Mouse (Mus musculus) hindbrain, embryonic 14.5 days (tissue): Measurements from ENCODE around the gene Flad1. TPM values are rescaled to one million over a fixed set of nuclear protein-coding genes. Genes with fewer than 3 reads are reported as not detected.
A peak's percentile ranks its signal among the peaks of the same experiment; 100 is the strongest.

Experiments
- ATAC-seq: fragments of 200-750 bp; cut with Nextera tagmentation; 2 replicates; pipeline ENCODE4 v1.8.0; 2017; ENCODE audit warnings: moderate number of reproducible peaks, mild to moderate bottlenecking, moderate TSS enrichment, moderate library complexity; ENCODE audit not compliant: low FRiP score
- DNase-seq: peaks from one replicate; pipeline ENCODE4 v3.0.0-alpha.2; 2015; ENCODE audit warnings: low spot score
- H3K27ac ChIP-seq: fragments of 300-500 bp; sonication (generic); 2 replicates; pipeline ENCODE4 v1.5.1; 2014; ENCODE audit warnings: mild to moderate bottlenecking, moderate library complexity
- H3K27me3 ChIP-seq: fragments of 300-500 bp; sonication (generic); 2 replicates; pipeline ENCODE4 v1.6.1; 2014; ENCODE audit warnings: mild to moderate bottlenecking, low read length, mixed read lengths; ENCODE audit not compliant: control insufficient read depth, insufficient read depth
- H3K36me3 ChIP-seq: fragments of 300-500 bp; sonication (generic); replicated peaks from 2 replicates; pipeline ENCODE4 v1.6.1; 2014; ENCODE audit not compliant: control insufficient read depth, insufficient read depth
- H3K4me1 ChIP-seq: fragments of 300-500 bp; sonication (generic); replicated peaks from 2 replicates; pipeline ENCODE4 v1.6.1; 2014; ENCODE audit warnings: antibody characterized with exemption, low read length, mixed read lengths; ENCODE audit not compliant: control insufficient read depth, insufficient read depth
- H3K4me2 ChIP-seq: fragments of 300-500 bp; sonication (generic); replicated peaks from 2 replicates; pipeline ENCODE4 v1.6.1; 2014; ENCODE audit warnings: mild to moderate bottlenecking, moderate library complexity
- H3K4me3 ChIP-seq: fragments of 300-500 bp; sonication (generic); replicated peaks from 2 replicates; pipeline ENCODE4 v1.5.1; 2014; ENCODE audit warnings: mild to moderate bottlenecking, low read length
- H3K9ac ChIP-seq: fragments of 300-500 bp; sonication (generic); 2 replicates; pipeline ENCODE4 v1.6.1; 2014
- H3K9me3 ChIP-seq: fragments of 300-500 bp; sonication (generic); 2 replicates; pipeline ENCODE4 v1.6.1; 2016; ENCODE audit warnings: low read length; ENCODE audit not compliant: control insufficient read depth
- WGBS: fragments of 180-500 bp; shearing (Covaris S2); extraction: QIAGEN DNeasy Blood & Tissue Kit; methylation state at CpG from one replicate; pipeline ENCODE4 v1.1.7; 2014; 5-methylcytosine and 5-hydroxymethylcytosine counted together
- polyA plus RNA-seq: library from polyadenylated mRNA; unstranded; fragments of >200 nt; fragmentation: Nextera tagmentation; extraction: Ambion mirVana; gene quantifications from 2 replicates; pipeline ENCODE4 v1.2.1, GENCODE M21; 2014

The Flad1 gene
- polyA plus RNA-seq, 1 experiment from 2014 or later = 30.8 TPM

- WGBS = 84% methylated on average over 11 of the region's 11 CpGs
- ATAC-seq (no peak), DNase-seq (no peak)
Observed at GRCm38 (mm10) chr3:89381233-89381632, 30.4 kb downstream of the Flad1 start.

GRCm38 (mm10) chr3:89380711-89381110 lies 31.0 kb downstream of the Flad1 start:
- Histone ChIP-seq H3K9me3 (no peaks in the 10 kb centered on the region), H3K4me1 (peaks cover 14% of the 10 kb centered on the region), H3K9ac (no peak overlapping the region), H3K4me2 (no peak overlapping the region), H3K4me3 (no peak overlapping the region), H3K36me3 (no peaks in the 10 kb centered on the region), H3K27me3 (no peaks in the 10 kb centered on the region), H3K27ac (no peak overlapping the region)
- WGBS = 96% methylated on average over 18 of the region's 18 CpGs
- ATAC-seq (no peak), DNase-seq (no peak)

More at GRCm38 (mm10) chr3:89381233-89381632, 30.4 kb downstream of the Flad1 start:
- no peaks in the 10 kb centered on the region for H3K27me3 ChIP-seq
- H3K4me2 ChIP-seq = no peak overlapping the region
- peaks cover 14% of the 10 kb centered on the region for H3K4me1 ChIP-seq
- no peak overlapping the region for H3K9ac ChIP-seq
- H3K9me3 ChIP-seq = no peaks in the 10 kb centered on the region
- H3K36me3 ChIP-seq = no peaks in the 10 kb centered on the region
- H3K4me3 ChIP-seq = no peak overlapping the region
- H3K27ac ChIP-seq = no peak overlapping the region

GRCm38 (mm10) chr3:89380291-89380690 lies 31.4 kb downstream of the Flad1 start:
- DNase-seq (no peak), ATAC-seq (no peak)
- Histone ChIP-seq H3K4me1 (peaks cover 14% of the 10 kb centered on the region), H3K9me3 (no peaks in the 10 kb centered on the region), H3K27ac (no peak overlapping the region), H3K4me3 (no peak overlapping the region), H3K36me3 (no peaks in the 10 kb centered on the region), H3K9ac (no peak overlapping the region), H3K27me3 (no peaks in the 10 kb centered on the region), H3K4me2 (no peak overlapping the region)
- WGBS = 94% methylated on average over 14 of the region's 14 CpGs

GRCm38 (mm10) chr3:89379388-89380131 lies 32.1 kb downstream of the Flad1 start:
- no peak overlapping the region for H3K4me3 ChIP-seq
- no peak overlapping the region for H3K27ac ChIP-seq
- no peak for ATAC-seq
- H3K27me3 ChIP-seq = no peaks in the 10 kb centered on the region
- H3K9ac ChIP-seq = peak overlapping the region; percentile 78; the same call in 1 of the 2 replicates
- WGBS = 85% methylated on average over 31 of the region's 31 CpGs
- H3K4me2 ChIP-seq = peak overlapping the region; percentile 85
- H3K36me3 ChIP-seq = no peaks in the 10 kb centered on the region
- H3K4me1 ChIP-seq = peaks cover 14% of the 10 kb centered on the region
- H3K9me3 ChIP-seq = no peaks in the 10 kb centered on the region
- no peak for DNase-seq

GRCm38 (mm10) chr3:89378394-89379067 lies 33.1 kb downstream of the Flad1 start:
- ATAC-seq (peak; percentile 90), DNase-seq (peak; percentile 79)
- H3K4me2 ChIP-seq = peak overlapping the region; percentile 85
- peak overlapping the region; percentile 51 for H3K4me3 ChIP-seq
- H3K9me3 ChIP-seq = no peaks in the 10 kb centered on the region
- no peaks in the 10 kb centered on the region for H3K27me3 ChIP-seq
- peak overlapping the region; percentile 78 for H3K9ac ChIP-seq
- 1% methylated on average over 26 of the region's 29 CpGs for WGBS
- peaks cover 14% of the 10 kb centered on the region for H3K4me1 ChIP-seq
- H3K36me3 ChIP-seq = no peaks in the 10 kb centered on the region
- H3K27ac ChIP-seq = 0 out of 2 replicates have a peak overlapping the region, but pooled peaks have one; percentile 14

- no peaks in the 10 kb centered on the region for H3K27me3 ChIP-seq
- H3K36me3 ChIP-seq = no peaks in the 10 kb centered on the region
- peak overlapping the region; percentile 51; the same call in 1 of the 2 replicates for H3K4me3 ChIP-seq
- H3K9me3 ChIP-seq = no peaks in the 10 kb centered on the region
- H3K27ac ChIP-seq = no peak overlapping the region
- H3K4me1 ChIP-seq = peaks cover 14% of the 10 kb centered on the region
- ATAC-seq (no peak; the same call in 1 of the 2 replicates), DNase-seq (no peak)
- peak overlapping the region; percentile 85 for H3K4me2 ChIP-seq
- H3K9ac ChIP-seq = peak overlapping the region; percentile 78
- WGBS = 76% methylated on average over 4 of the region's 4 CpGs
Observed at GRCm38 (mm10) chr3:89377831-89378230, 33.8 kb downstream of the Flad1 start.

- ATAC-seq = no peak
- H3K4me3 ChIP-seq = no peak overlapping the region
- no peak for DNase-seq
- H3K27me3 ChIP-seq = no peaks in the 10 kb centered on the region
- no peaks in the 10 kb centered on the region for H3K36me3 ChIP-seq
- H3K9me3 ChIP-seq = no peaks in the 10 kb centered on the region
- H3K27ac ChIP-seq = no peak overlapping the region
- peaks cover 8% of the 10 kb centered on the region for H3K4me1 ChIP-seq
- WGBS = 43% methylated on average over 5 of the region's 5 CpGs
- H3K4me2 ChIP-seq = no peak overlapping the region
- no peak overlapping the region for H3K9ac ChIP-seq
Observed at GRCm38 (mm10) chr3:89373581-89374231, 38.0 kb downstream of the Flad1 start.

GRCm38 (mm10) chr3:89367338-89367737 lies 44.3 kb downstream of the Flad1 start:
- Histone ChIP-seq H3K4me3 (no peak overlapping the region), H3K36me3 (no peaks in the 10 kb centered on the region), H3K27ac (no peak overlapping the region), H3K27me3 (no peaks in the 10 kb centered on the region), H3K4me2 (no peak overlapping the region), H3K9me3 (no peaks in the 10 kb centered on the region), H3K4me1 (no peaks in the 10 kb centered on the region), H3K9ac (no peak overlapping the region)
- WGBS = 69% methylated on average over 11 of the region's 11 CpGs
- DNase-seq = no peak
- no peak for ATAC-seq
